Mouse (Mus musculus) testis, adult 2 months (tissue): ENCODE measurements at regions not wholly inside any gene's neighbourhood (a gene's known extent, or its start where the extent isn't known, plus 50 kb on each side); places are given as distances from the start of the nearest gene placed in this dataset.

Experiments
- CTCF ChIP-seq: fragments of 200-500 bp; IDR thresholded peaks from 2 replicates; pipeline ENCODE4 v1.5.1; 2012; ENCODE audit warnings: low read depth, mild to moderate bottlenecking, inconsistent platforms, low read length, moderate library complexity; ENCODE audit not compliant: control insufficient read depth, insufficient read depth, insufficient replicate concordance
- POLR2A ChIP-seq: fragments of 200-500 bp; IDR thresholded peaks from 2 replicates; pipeline ENCODE4 v1.6.1; 2012; ENCODE audit warnings: low read depth, mild to moderate bottlenecking, inconsistent platforms, low read length, moderate library complexity; ENCODE audit not compliant: control insufficient read depth

- TF ChIP-seq POLR2A (no peak), CTCF (no peak)
These were observed 52.9 kb upstream of the Ccdc160 start for GRCm38 (mm10) chrX:52738116-52738515.
